Mouse (Mus musculus) neural tube, embryonic 10.5 days (tissue): ENCODE results near the gene Exosc10.
A peak's percentile ranks its signal among the peaks of the same experiment; 100 is the strongest.

Experiments
- DNase-seq: peaks from one replicate; pipeline ENCODE4 v3.0.0-alpha.2; 2017; ENCODE audit warnings: low spot score; ENCODE audit errors: extremely low spot score

Exosc10 gene

DNA sequence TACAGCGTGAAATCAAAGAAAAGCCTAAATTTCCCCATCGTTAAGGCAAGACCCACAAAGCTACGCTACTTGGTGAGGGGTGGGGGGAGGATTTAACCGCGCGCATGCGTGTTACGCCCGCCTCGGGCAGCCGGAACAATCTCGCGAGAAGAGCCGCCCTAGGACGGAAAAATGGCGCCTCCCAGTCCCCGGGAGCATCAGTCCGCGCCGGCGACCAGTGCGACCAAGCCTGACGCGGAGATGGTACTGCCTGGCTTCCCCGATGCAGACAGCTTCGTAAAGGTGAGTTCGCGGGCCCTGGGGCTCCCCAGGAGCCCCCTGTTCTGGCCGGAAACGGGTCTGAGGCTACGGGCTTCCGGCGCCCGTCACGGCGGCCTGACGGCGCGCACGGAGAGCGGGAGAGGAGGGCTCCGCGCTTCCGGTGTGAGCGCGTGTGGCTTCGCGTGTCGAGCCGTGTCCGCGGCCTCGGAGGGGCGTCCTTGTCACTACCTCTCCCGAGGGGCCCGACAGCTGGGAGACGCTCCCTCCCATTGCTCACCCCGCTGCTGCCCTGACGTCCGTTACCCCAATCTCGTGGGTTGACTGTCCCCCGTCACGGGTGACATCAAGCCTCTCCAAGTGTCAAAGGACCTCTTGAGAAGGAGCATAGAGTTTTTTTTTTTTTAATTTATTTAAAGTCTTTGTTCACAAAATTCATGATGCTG is at the start of gene Exosc10:
Gene Exosc10 (plus strand): TSS at position 133 of the 704 bp plus-strand sequence.
- peak; percentile 88 for DNase-seq

DNA sequence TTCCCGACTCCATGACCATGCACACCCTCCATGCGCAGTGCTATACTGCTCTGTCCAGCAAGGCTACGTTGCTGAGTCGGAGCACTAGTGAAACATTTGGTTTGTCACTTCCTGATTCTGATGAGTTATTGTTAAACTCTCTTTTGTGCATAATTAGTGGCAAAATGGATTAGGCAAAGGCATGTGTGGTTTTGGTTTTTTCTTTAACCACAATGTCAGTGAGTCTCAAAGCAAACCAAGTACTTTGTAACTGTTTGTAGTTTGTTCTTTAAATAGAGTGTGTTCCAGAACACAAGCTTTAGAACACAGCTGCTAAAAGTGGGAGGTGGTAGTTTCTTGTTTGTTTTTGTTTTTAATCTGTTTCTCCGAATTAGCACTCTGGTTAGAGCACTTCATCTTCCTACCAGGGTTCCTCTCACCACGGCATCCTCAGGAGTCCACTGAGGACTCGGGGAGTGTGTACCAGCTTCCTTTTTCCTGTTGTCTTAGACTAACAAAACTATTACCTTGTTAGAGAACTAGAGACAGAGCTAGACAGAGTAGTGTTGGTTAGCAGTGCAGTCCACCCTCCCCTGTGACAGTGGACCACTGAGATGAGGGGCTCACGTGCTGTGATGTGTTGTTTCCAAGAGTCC is 48.7 kb upstream of the Exosc10 start:
- DNase-seq = no peak

DNA sequence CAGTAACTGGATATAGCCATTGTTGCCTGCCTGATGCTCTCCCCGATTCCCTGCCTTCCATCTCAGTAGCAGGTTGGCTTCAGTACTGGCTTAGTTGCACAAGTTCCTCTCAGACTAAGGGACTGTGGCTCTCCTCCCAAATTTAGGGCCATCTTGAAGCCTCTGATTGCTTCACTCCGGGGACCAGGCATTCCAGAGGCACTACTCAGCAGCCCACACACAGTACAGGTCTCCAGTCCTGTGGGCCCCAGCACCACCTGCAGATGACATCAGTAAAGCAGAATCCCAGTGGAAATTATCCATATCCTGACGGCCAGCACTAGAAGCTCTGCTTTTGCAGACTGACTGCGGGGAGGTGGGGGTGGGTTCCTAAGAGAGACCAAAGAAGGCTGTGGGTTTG is 47.5 kb upstream of the Exosc10 start:
- DNase-seq = no peak

DNA sequence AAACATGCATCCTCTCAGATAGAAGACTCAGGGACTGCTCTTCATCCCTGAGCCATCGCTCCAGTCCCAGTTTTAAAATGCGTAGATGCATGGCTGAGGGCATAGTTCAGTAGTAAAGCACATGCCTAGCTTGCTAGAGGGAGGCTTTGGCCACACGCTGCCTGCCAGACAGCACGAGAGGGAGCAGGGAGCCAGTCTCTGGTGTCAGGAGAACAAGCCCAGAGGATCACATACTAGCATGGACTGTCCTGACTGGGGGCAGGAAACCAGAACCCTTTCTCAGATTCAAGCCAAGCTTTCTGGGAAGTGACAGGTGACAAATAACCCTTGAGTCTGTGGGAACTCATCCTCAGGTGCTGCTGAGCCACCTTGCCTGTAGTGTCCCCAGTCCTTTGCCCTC is 46.9 kb upstream of the Exosc10 start:
- DNase-seq = no peak

DNA sequence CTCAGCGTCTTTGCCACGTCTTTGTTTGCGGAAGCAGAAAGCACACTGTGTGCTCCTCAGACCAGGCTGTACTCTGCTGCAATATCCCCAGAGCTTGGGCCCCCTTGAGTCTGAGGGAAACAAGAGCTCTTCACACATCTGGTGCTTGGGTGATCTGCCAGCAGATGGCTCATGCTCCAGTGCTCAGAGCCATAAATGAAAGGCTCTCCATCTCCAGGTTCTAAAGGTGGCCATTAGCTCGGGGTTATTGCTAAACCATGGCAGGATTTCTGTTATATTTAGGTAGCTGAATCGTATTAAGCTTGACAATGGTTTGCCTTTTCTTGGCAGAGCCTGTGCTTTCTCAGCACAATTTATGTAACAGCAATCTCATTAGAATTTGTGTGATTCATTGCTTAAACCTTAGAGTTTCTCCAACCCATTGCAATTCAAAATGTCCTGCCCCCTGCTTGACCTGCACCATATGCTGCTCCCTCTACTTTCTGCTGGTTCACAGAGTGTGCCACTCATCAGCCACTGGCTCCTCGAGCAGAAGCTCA is 45.1 kb upstream of the Exosc10 start:
- no peak for DNase-seq

DNA sequence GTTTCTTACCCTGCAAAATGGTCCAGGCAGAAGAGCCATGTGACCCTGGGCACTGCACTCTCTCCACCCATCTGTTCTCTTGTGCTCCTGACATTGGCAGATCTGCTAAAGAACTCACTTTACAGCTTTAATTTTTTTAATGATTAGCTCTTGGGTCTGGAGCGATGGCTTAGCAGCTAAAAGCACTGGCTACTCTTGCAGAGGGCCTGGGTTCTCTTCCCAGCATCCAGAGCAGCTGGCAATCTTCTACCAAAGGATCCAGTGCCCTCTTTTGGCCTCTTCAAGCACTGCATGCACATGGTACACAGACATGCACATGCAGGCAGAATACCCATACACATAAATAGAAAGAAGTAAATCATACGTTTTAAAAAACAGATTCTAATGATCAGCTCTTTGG is 42.9 kb upstream of the Exosc10 start:
- DNase-seq = no peak

DNA sequence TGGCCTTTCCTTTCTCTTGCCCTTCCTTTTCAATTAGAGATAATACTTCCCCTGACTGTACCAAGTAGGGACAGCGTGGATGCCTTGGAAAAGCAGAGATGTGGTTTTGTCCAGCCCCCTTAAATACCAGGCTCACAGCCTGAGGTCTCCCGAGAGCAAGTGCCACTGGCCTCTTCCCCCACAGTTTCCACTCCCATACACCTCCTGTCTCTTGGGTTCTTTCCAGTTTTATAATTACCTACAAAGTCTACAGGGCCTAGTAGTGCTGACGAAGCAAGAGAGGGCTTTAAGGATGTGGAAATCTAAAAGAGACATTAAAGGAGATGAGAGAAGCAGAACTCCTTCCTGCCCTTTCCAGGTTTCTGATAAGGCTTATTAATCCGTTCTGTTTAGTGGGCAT is 40.4 kb upstream of the Exosc10 start:
- DNase-seq = no peak

DNA sequence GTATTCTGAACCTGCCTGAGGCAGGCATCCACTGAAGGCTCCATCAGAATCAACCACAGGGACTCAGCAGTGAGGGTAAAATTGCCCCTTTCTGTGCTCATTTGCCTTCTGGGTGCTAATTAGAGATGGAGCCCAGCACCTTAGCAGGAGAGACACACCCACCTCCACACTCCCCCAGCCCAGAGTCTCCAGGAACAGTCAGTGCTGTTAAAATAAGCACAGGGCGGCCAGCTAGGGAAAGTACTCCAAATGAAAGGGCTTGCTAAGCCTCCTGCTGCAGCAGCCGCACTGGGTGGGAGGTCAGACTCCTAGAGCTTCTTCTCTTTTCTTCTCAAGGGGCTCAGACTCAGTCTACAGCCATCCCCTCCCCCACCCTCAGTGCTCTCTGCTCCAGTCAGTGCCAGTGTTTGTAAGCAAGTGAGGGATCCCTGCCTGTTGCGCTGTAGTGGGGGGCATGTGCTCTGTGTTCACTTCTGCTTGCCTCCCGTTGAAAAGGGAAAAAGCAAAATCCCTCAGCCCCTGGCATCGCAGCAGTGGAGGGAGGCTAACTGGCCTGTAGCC is 39.9 kb upstream of the Exosc10 start:
- no peak for DNase-seq

DNA sequence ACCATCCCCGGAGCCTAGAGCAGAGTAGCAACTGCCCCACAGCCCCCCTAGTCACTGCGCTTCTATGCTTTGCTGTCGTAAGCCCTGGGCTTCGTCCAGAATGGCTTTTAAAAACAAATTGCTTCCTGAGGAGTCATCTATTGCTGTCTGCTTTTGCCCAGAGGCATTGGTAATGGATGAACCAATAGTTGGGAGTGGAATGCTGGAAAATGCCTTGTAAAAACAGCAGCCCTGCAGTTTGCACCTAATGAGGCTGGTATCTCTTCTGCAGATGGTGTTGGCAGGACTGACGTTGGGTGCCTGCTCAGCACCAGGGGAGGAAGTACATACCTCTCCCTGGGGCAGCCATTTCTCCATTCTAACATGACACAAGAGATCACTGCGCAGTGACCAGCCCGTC is 34.7 kb upstream of the Exosc10 start:
- no peak for DNase-seq

DNA sequence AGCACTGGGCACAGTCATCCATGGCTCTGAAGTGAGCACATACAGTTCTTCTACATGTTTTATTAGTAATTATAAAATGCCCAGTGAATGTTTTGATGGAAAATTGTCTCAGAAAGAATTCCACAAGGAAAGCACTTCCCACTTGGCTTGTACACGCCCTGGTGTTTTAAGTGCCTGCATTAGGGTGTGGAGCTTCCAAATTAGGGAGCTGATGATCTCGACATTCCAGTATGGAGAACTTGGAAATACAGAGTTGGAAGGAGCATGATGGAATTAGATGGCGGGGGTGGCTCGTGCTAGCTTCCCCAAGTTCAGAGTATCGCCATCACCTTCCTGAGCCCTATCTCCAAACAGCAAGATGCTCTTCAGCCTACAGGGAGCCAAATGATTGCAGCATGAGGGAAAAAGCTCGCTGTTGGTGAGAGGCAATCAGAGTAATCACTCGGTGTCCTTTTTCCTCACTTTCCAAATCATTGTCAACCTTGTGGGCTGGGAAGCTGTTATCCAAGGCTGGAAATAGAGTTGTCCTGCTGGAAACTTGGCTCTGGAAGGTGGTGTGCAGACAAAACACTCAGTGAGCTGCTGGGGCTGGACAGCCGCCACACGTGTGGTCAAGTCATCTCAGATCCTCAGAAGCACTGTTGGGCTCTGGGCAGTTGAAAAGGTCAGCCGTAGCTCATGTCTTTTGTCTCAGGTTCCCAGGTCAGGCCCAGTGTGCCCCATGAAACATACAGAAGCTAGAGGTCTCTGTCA is 30.9 kb upstream of the Exosc10 start:
- DNase-seq = no peak

DNA sequence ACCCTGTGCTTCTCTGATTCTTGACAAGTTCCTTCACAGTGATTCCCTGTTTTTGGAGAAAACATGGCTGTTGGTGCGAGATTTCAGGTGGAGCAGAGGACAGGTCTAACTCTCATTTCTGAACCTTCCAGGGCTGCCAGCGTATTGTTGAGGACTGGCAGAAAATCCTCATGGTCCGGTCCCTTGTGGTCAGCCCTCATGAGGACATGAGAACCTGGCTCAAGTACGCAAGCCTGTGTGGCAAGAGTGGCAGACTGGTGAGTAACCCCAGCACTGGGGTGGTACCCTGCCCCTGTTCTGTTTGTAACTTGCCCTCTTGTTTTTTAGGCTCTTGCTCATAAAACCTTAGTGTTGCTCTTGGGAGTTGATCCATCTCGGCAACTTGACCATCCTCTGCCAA is 27.9 kb upstream of the Exosc10 start:
- no peak for DNase-seq

DNA sequence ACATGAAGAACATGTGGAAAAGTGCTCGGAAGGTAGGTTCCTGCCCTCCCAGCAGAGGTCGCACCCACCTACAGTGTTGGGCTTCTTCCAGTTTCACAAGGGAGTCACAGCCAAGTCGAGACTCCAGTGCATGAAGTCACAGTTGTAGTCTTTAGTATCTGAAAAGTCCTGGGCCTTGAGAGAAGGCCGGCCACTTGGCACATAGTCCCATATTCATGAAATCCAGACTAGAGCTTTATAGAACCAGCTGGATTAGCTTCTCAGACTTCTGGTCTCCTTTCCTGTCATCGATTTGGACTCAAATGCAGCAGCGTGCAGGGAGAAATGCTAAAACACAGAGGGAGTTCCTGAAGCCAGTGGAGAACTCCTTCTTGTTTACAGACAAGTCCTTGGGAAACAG is 27.5 kb upstream of the Exosc10 start:
- no peak for DNase-seq

DNA sequence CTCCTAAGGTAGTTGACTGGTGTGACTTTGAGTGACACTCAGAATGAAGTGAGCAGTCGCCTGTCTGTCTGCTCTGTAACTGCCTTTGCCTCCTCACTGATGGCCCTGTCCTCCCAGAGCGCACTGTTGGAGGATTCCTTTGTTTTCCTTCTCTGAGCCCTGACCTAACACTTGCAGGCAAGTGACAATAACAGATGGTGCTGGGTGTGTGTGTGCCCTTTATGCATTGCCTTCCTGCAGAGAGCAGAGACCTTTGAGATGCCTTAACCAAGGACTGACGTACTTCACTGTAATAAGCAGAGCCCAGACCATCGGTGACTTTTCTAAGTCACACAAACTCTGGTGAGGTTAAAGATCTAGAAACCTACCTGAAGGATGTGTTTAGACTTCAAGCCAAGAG is 26.9 kb upstream of the Exosc10 start:
- DNase-seq = no peak

DNA sequence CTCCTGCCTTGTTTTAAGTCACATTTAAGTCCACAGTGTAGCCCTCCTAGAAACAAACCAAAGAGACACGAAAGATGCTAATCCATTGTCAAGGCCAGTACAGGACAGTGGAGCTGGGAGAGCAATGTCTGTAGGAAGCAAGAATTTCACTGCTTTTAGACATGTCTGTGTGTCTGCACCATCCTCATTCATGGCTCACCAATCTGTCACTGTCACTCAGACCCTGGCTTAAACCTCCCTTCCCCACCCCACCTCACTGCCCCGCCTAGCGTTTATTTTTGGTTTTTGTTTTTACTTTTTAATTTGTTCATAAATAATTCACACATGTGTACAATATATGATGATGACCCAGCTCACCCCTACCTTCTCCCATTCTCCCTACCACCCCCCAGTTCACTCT is 25.7 kb upstream of the Exosc10 start:
- no peak for DNase-seq

DNA sequence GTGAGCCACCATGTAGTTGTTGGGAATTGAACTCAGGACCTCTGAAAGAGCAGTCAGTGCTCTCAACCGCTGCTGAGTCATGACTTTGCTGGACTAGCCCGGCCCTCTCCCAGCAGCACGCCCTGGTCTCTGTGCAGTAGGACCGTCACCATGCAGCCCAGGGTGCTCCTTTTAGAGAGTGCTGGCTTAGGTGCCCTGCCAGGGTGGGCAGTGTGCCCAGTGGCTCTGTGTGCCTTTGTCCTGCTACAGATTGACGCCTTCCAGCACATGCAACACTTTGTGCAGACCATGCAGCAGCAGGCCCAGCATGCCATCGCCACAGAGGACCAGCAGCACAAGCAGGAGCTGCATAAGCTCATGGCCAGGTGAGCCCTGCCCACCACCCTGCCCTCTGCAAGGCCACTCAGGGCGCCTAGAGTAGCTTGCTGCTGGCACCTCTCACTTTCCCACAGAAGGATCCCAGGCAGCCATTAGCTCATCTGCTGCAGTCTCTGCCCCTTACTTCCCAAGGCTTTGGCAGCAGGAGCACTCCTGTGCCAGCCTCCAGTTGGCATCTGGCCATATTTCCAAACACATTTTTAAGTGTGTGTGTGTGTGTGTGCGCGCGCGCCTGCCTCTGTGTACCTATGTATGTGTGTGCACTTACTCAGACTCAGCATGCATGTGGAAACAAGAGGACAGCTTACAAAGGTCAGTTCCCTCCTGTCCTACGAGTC is 24.5 kb upstream of the Exosc10 start:
- DNase-seq = no peak

DNA sequence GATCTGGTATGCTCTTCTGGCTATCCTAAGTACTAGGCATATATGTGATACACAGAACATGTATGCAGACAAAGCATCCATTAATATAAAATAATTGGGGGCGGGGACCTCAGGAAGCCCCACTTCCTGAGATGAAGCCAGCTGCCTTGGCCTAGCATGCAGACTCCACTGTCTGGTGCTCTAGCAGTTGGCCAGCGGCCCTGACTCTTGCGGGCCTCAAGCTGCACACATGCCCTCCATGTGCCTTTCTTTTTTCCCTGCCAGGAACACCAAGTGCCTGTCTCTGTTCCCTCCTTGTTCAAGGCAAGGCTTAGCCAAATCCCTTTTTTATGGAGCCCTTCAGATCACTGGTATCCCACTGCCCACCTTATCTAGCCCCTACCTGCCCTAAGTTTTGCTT is 22.4 kb upstream of the Exosc10 start:
- DNase-seq = no peak

DNA sequence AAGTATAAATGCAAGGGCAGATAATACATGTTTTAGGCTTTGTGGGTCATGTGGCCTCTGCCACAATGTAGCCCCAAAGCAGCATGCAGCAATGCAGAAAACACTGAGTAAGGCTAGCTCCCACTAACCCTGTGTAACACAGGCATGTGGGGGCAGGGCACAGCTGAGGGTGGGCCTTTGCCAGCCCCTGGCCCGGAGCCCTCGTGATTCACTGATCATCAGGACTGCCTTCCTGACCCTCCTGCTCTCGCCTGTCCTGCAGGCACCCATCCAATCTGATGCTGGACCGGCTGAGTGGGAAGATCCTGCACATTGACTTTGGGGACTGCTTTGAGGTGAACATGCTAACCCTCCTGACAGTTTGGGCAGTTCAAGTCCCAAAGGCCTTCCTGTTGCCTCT is 9.1 kb upstream of the Exosc10 start:
- no peak for DNase-seq

DNA sequence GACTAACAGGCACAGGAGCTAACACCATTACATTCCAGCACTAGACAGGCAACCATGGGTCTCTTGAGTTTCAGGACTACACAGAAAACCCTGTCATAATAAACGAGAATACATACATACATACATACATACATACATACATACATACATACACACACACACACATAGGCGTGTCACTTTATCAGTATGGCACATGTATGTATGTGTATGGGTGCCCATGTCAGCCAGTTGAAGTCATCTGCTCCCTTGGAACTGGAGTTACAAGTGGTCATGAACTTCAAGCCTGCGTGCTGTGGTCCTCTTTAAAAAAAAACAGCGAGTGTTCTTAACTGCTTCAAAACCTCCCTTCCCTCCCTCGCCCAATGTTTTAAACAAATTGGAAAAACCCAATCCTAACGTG is 463 bp upstream of the Exosc10 start:
- DNase-seq = no peak

DNA sequence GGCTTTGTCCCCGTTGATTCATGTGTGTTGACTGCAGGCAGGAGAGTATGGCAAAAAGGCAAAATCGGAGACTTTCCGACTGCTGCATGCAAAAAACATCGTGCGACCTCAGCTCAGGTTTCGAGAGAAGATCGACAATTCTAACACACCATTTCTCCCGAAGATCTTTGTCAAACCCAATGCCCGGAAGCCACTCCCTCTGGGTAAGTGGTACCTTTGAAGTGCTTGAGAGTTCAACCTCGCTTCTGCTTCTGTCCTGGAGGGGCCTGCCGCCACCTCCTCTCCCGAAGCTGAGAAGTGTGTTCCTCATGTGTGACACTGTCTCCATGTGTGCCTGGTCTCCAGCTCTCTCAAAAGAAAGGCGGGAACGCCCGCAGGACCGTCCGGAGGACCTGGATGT is 4.4 kb downstream of the Exosc10 start:
- DNase-seq = no peak

DNA sequence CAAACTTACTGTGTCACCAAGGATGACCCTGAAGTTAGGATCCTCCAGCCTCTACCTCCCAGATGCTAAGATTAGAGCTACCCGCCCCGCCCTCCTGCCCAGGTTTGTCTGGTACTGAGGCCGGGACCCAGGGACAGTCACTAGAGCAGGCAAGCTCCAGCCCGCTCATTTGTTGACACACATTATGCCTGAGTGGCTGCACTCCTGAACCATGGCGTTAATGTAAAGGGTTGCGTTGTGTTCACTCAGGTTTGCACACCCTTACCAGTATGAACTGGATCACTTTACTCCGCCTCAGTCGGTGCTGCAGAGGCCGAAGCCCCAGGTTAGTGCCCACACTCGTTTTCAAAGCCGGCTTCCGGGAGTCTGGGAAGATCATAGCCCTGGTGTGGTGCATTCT is 5.4 kb downstream of the Exosc10 start:
- DNase-seq = no peak

DNA sequence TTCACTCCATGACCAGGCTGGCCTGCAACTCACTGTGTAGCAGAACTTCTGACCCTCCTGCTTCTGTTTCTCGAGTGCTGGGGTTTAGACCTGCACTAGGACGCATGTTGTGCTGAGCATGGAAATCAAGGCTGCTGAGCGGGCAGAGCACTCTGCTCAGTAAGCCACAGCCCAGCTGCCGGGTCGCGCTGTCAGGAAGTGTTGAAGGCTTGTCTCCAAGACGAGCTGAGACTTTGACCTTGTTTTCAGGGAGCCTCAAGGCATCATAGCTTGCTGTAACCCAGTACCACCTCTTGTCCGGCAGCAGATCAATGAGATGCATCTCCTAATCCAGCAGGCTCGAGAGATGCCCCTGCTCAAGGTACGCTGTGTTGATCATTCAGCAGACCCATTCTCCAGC is 11.9 kb downstream of the Exosc10 start:
- DNase-seq = no peak
